Mouse (Mus musculus) small intestine, adult 2 months (tissue): ENCODE results near the gene Ppm1b. TPM values are rescaled to one million over a fixed set of nuclear protein-coding genes. Genes with fewer than 3 reads are reported as not detected.

Source experiments
- H3K27ac ChIP-seq: fragments of 200-500 bp; 2 replicates; pipeline ENCODE4 v1.5.1; 2012; ENCODE audit warnings: low read depth, low read length, control low read depth, inconsistent platforms; ENCODE audit not compliant: insufficient read depth
- H3K27me3 ChIP-seq: fragments of 200-500 bp; 2 replicates; pipeline ENCODE4 v1.6.1; 2012; ENCODE audit warnings: mild to moderate bottlenecking, moderate library complexity, low read length, inconsistent platforms; ENCODE audit not compliant: control insufficient read depth, insufficient read depth
- H3K36me3 ChIP-seq: fragments of 200-500 bp; 2 replicates; pipeline ENCODE4 v1.6.1; 2012; ENCODE audit warnings: mild to moderate bottlenecking, low read length, control low read depth, inconsistent platforms; ENCODE audit not compliant: control insufficient read depth, insufficient read depth
- H3K4me1 ChIP-seq: fragments of 200-500 bp; 2 replicates; pipeline ENCODE4 v1.6.1; 2012; ENCODE audit warnings: low read length, inconsistent platforms, mixed read lengths; ENCODE audit not compliant: control insufficient read depth, insufficient read depth, insufficient read length
- H3K4me3 ChIP-seq: fragments of 200-500 bp; 2 replicates; pipeline ENCODE4 v1.5.1; 2012; ENCODE audit warnings: low read depth, mild to moderate bottlenecking, control low read depth, inconsistent platforms, low read length, moderate library complexity
- CTCF ChIP-seq: fragments of 200-500 bp; IDR thresholded peaks from 2 replicates; pipeline ENCODE4 v1.5.1; 2012; ENCODE audit warnings: low read depth, mild to moderate bottlenecking, control low read depth, inconsistent platforms, low read length, moderate library complexity, mixed read lengths; ENCODE audit not compliant: insufficient replicate concordance, insufficient read length; ENCODE audit errors: extremely low read depth
- POLR2A ChIP-seq: fragments of 200-500 bp; IDR thresholded peaks from 2 replicates; pipeline ENCODE4 v1.6.1; 2012; ENCODE audit warnings: low read depth, mild to moderate bottlenecking, control low read depth, inconsistent platforms, low read length, moderate library complexity
- WGBS: fragments of 180-500 bp; shearing (Covaris S2); methylation state at CpG from one replicate; pipeline ENCODE4 v1.1.7; 2018; 5-methylcytosine and 5-hydroxymethylcytosine counted together
- polyA plus RNA-seq: library from polyadenylated mRNA; depleted of rRNA; stranded (reverse); fragments of >200 nt; gene quantifications from 2 replicates; pipeline ENCODE4 v1.2.3, GENCODE M21; 2012

The Ppm1b gene
- polyA plus RNA-seq, 1 experiment: 17.6 TPM

DNA sequence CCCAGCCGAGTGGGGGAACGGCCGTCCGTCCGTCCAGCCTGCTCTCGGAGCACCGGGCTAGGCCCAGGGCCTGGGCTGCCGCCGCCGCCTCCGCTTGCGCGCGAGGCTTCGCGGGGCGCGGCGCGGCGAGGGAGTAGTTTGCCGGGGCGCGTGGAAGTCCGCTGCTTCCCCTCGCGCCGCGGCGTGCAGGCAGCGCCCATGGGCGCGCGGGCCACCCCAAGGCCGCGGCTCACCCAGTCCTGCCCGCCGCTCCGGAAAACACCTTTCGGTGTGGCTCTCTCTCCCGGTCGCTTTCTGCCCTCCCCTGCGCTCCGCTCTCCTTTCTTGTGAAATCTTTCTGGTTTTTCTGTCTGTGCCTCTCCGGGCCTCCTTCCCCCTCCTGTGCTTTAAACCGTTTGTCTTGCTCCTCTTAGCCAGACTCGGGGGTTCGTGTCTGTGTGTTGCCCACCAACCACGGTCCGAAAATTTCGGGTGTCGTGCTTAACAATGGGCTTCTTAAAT is 1.9 kb downstream of the Ppm1b start:
- WGBS: under 1% methylated on average over 52 of the region's 52 CpGs
- Histone ChIP-seq H3K36me3 (no peaks in the 10 kb centered on the region), H3K4me1 (peaks cover 8% of the 10 kb centered on the region), H3K27ac (peak overlapping the region; percentile 79), H3K27me3 (no peaks in the 10 kb centered on the region), H3K4me3 (peak overlapping the region; percentile 90)
- no peak for TF ChIP-seq POLR2A
- no peak for TF ChIP-seq CTCF

DNA sequence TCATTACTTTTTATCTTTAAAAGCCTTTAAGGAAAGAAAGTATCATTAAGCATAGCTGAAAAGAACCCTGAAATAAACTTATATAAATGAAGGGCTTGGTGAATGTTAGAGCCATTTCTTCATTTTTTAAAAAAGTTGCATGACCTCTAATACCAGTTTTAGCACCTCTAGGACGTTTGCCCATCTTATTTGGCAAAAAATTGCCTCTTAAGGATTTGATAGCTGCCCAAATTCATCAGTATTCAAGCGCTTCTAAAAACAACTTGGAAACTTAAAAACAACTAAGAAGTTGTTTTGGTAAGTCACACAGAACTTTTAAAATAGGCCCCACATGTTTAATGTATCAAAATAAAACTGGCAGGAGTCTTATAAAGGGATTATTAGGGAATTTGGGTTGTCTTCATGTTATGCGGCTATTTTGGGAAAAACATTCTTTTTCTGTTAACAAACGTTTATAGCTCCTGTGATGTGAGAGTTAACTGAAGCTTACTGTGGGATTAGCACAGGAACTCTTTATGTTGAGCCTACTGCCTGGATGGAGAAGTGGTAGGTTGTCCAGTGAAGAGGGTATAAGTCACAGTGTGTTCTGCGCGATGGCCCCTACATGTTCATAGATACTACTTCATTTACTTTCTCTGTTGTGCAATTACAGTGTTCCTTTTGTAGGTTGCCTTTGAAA is 2.6 kb downstream of the Ppm1b start:
- WGBS: 10% methylated on average over 6 of the region's 6 CpGs

DNA sequence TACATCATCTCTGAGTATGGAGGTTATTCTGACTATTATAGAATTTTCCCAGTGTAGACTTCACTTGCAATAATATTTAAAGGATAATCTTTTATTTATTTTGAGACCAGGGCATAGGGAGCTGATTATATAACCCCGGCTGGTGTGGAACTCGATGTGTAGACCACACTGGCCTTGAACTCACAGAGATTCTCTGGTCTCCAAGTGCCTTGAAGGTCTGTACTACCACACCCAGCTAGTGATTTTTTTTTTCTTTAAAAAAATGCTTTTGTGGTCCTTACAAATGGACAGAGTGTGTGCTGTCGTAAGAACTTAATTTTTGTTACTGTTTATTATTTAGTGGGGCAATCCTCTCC is 3.1 kb downstream of the Ppm1b start:
- Histone ChIP-seq H3K36me3 (peaks cover under 1% of the 10 kb centered on the region; the same call in 1 of the 2 replicates), H3K27ac (no peak overlapping the region), H3K27me3 (no peaks in the 10 kb centered on the region), H3K4me1 (peaks cover 8% of the 10 kb centered on the region), H3K4me3 (no peak overlapping the region)
- TF ChIP-seq CTCF (no peak), POLR2A (no peak)
- 24% methylated on average over 3 of the region's 3 CpGs for WGBS

More for the DNA sequence above, 2.6 kb downstream of the Ppm1b start:
- Histone ChIP-seq H3K27me3 (no peaks in the 10 kb centered on the region), H3K36me3 (no peaks in the 10 kb centered on the region), H3K4me1 (peaks cover 8% of the 10 kb centered on the region), H3K27ac (no peak overlapping the region), H3K4me3 (peak overlapping the region; percentile 90)
- TF ChIP-seq CTCF (no peak), POLR2A (no peak)

DNA sequence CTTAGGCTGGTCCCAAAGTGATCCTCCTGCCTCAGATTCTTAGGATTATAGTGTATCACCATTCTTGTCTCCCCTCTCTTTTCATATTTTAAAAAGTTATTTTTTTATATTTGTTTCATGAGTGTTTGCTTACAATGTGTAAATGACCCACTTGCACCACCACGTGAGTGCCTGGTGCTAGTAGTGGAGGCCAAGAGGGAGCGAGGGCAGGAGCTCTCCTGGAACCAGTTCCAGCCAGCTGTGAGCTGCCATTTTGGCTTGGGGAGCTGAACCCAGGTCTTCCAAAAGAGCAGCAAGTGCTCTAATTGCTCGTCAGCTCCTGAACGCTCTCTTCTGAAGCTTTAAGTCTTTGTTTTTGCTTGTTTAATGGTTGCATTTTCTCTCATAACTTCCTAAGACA is 3.6 kb downstream of the Ppm1b start:
- Histone ChIP-seq H3K4me1 (peaks cover 8% of the 10 kb centered on the region), H3K27ac (no peak overlapping the region), H3K36me3 (peaks cover 4% of the 10 kb centered on the region), H3K4me3 (peak overlapping the region; percentile 32; the same call in 1 of the 2 replicates), H3K27me3 (no peaks in the 10 kb centered on the region)
- no peak for TF ChIP-seq POLR2A
- no peak for TF ChIP-seq CTCF
- 22% methylated on average over 4 of the region's 4 CpGs for WGBS

DNA sequence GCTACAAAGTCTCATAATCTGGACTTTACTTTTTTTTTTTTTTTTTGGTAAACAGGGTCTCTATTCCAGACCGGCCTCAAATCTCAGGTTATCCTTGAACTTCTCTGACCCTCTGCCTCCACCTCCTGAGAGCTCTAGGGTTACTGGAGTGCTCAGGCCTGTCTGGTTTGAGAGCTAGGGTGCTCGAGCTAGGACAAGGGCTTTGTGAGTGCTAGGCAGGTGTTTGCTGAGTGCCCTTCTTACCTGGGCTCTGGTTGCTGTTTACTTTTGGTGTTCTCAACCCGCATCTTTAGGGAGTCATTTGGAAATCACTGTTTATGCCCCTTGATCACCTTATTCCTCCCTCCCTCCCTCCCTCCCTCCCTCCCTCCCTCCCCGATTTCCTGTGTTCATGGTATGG is 5.5 kb downstream of the Ppm1b start:
- Histone ChIP-seq H3K27ac (no peak overlapping the region), H3K27me3 (no peaks in the 10 kb centered on the region), H3K36me3 (peaks cover 5% of the 10 kb centered on the region), H3K4me1 (peaks cover 8% of the 10 kb centered on the region), H3K4me3 (no peak overlapping the region)
- 47% methylated on average over 4 of the region's 4 CpGs for WGBS
- TF ChIP-seq CTCF: no peak
- no peak for TF ChIP-seq POLR2A

DNA sequence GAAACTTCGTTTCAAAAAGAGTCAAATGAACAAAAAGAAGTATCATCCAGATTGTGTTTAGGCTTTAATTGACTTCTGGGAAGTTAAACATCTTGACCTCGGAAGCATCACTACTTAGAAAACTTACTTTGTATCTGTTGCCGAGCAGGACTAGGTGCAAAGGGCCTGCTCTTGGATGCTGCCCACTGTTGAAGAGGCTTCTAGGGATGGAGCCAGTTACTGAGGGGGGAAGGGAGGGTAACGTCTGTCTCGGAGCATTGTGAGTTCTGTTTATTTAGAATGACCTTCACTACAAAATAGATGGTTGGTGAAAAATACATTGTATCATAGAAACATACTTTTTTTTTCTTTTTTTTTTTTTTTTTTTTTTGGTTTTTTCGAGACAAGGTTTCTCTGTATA is 7.1 kb downstream of the Ppm1b start:
- H3K27me3 ChIP-seq: no peaks in the 10 kb centered on the region
- WGBS: 69% methylated on average over 6 of the region's 6 CpGs

DNA sequence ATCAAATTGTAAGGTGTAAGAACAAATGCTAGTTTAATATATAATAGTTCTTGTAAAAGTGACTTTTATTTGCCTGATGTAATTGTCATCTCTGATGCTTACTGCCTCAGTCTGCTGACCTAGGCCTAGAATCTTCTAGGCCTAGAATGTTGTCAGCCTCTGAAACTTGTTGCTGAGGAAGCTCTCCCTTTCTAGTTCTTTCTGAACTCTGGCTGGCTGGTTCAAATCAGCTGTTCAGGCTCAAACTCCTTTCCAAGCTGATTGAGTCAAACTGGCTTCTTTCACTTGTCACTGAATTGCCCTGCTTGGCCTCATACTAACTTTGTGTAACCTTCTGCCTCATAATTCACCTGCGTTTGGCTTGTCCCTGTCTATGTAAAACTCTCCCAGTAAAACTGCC is 9.7 kb downstream of the Ppm1b start:
- Histone ChIP-seq H3K36me3 (peaks cover 7% of the 10 kb centered on the region), H3K4me3 (no peak overlapping the region), H3K27ac (no peak overlapping the region), H3K27me3 (no peaks in the 10 kb centered on the region), H3K4me1 (peaks cover 10% of the 10 kb centered on the region)
- 98% methylated on average over 1 of the region's 1 CpGs for WGBS
- TF ChIP-seq CTCF: no peak
- no peak for TF ChIP-seq POLR2A

More for the DNA sequence above, 7.1 kb downstream of the Ppm1b start:
- H3K36me3 ChIP-seq: peaks cover 5% of the 10 kb centered on the region
- TF ChIP-seq POLR2A: no peak
- no peak for TF ChIP-seq CTCF
- no peak overlapping the region for H3K27ac ChIP-seq
- no peak overlapping the region for H3K4me3 ChIP-seq
- H3K4me1 ChIP-seq: peaks cover 8% of the 10 kb centered on the region
